Mouse (Mus musculus) lung, postnatal 0 days (tissue): ENCODE measurements around the gene Oaf. TPM values are rescaled to one million over a fixed set of nuclear protein-coding genes. Genes with fewer than 3 reads are reported as not detected.

Source experiments
- ATAC-seq: fragments of 200-750 bp; cut with Nextera tagmentation; 2 replicates; pipeline ENCODE4 v1.8.0; 2017; ENCODE audit warnings: moderate library complexity
- DNase-seq: peaks from one replicate; pipeline ENCODE4 v3.0.0-alpha.2; 2016; ENCODE audit warnings: low spot score
- H3K27ac ChIP-seq: fragments of 300-500 bp; sonication (generic); 2 replicates; pipeline ENCODE4 v1.5.1; 2014; ENCODE audit warnings: antibody characterized with exemption, mild to moderate bottlenecking, low read length, mixed read lengths
- H3K27me3 ChIP-seq: fragments of 300-500 bp; sonication (generic); replicated peaks from 2 replicates; pipeline ENCODE4 v1.6.1; 2014; ENCODE audit warnings: low read length, mixed read lengths; ENCODE audit not compliant: insufficient read depth
- H3K36me3 ChIP-seq: fragments of 300-500 bp; sonication (generic); 2 replicates; pipeline ENCODE4 v1.6.1; 2014; ENCODE audit warnings: low read length, mixed read lengths; ENCODE audit not compliant: insufficient read depth
- H3K4me1 ChIP-seq: fragments of 300-500 bp; sonication (generic); 2 replicates; pipeline ENCODE4 v1.6.1; 2014; ENCODE audit warnings: antibody characterized with exemption, low read depth, low read length, mixed read lengths; ENCODE audit not compliant: insufficient read depth
- H3K4me2 ChIP-seq: fragments of 300-500 bp; sonication (generic); replicated peaks from 2 replicates; pipeline ENCODE4 v1.6.1; 2014; ENCODE audit warnings: low read depth, mild to moderate bottlenecking, low read length, moderate library complexity, mixed read lengths
- H3K4me3 ChIP-seq: fragments of 300-500 bp; sonication (generic); 2 replicates; pipeline ENCODE4 v1.5.1; 2014; ENCODE audit warnings: low read depth, low read length
- H3K9ac ChIP-seq: fragments of 300-500 bp; sonication (generic); replicated peaks from 2 replicates; pipeline ENCODE4 v1.6.1; 2014; ENCODE audit warnings: low read depth, mild to moderate bottlenecking
- H3K9me3 ChIP-seq: fragments of 300-500 bp; sonication (generic); 2 replicates; pipeline ENCODE4 v1.6.1; 2016; ENCODE audit warnings: low read length, mixed read lengths
- CTCF ChIP-seq: IDR thresholded peaks from 2 replicates; pipeline ENCODE4 v1.5.1; 2016; ENCODE audit warnings: antibody characterized with exemption, mild to moderate bottlenecking
- EP300 ChIP-seq: IDR thresholded peaks from 2 replicates; pipeline ENCODE4 v1.6.1; 2016; ENCODE audit warnings: antibody characterized with exemption, mild to moderate bottlenecking, control low read depth
- WGBS: fragments of 180-500 bp; shearing (Covaris S2); extraction: QIAGEN DNeasy Blood & Tissue Kit; methylation state at CpG from one replicate; pipeline ENCODE4 v1.1.7; 2014; 5-methylcytosine and 5-hydroxymethylcytosine counted together
- polyA plus RNA-seq: library from polyadenylated mRNA; unstranded; fragments of >200 nt; fragmentation: Nextera tagmentation; extraction: Ambion mirVana; gene quantifications from 2 replicates; pipeline ENCODE4 v1.2.1, GENCODE M21; 2015

Gene Oaf
- 14.8 and 19.6 TPM in 2 replicates for polyA plus RNA-seq

- ATAC-seq: peak; percentile 94
- H3K4me3 ChIP-seq: peak within 1 kb of the TSS; percentile 71
- WGBS: 3% methylated on average over 43 of the region's 44 CpGs
- TF ChIP-seq EP300 (0 out of 2 replicates have a peak, but pooled peaks have one; percentile 14), CTCF (no peak)
- H3K9me3 ChIP-seq: no peaks in the 10 kb centered on the region
- no peaks in the 10 kb centered on the region for H3K36me3 ChIP-seq
- no peaks in the 10 kb centered on the region for H3K4me1 ChIP-seq
- H3K9ac ChIP-seq: no peak within 1 kb of the TSS; the same call in 1 of the 2 replicates
- DNase-seq: peak; percentile 88
- no peaks in the 10 kb centered on the region for H3K27me3 ChIP-seq
- H3K27ac ChIP-seq: peak within 1 kb of the TSS; percentile 16; the same call in 1 of the 2 replicates
- peak within 1 kb of the TSS; percentile 91 for H3K4me2 ChIP-seq
Measured at GRCm38 (mm10) chr9:43239712-43240593, at the start of gene Oaf. TSS of gene Oaf (minus strand) at chr9:43239911.

- Histone ChIP-seq H3K4me1 (no peaks in the 10 kb centered on the region), H3K4me3 (no peak overlapping the region), H3K9ac (no peak overlapping the region), H3K4me2 (no peak overlapping the region), H3K27ac (no peak overlapping the region), H3K9me3 (no peaks in the 10 kb centered on the region), H3K36me3 (no peaks in the 10 kb centered on the region), H3K27me3 (no peaks in the 10 kb centered on the region)
- 3% methylated on average over 20 of the region's 20 CpGs for WGBS
- peak; percentile 52 for DNase-seq
- no peak for TF ChIP-seq EP300
- peak; percentile 89 for TF ChIP-seq CTCF
- no peak; the same call in 1 of the 2 replicates for ATAC-seq
Measured at GRCm38 (mm10) chr9:43286870-43287269, 47.2 kb upstream of the Oaf start.

GRCm38 (mm10) chr9:43285281-43285680, 45.6 kb upstream of the Oaf start:
- Histone ChIP-seq H3K4me2 (no peak overlapping the region), H3K4me1 (no peaks in the 10 kb centered on the region), H3K36me3 (no peaks in the 10 kb centered on the region), H3K9me3 (no peaks in the 10 kb centered on the region), H3K4me3 (no peak overlapping the region), H3K9ac (no peak overlapping the region), H3K27me3 (0 out of 2 replicates have a peak, but pooled peaks cover 3% of the 10 kb centered on the region), H3K27ac (no peak overlapping the region)
- no peak for DNase-seq
- no peak for ATAC-seq
- WGBS: 83% methylated on average over 4 of the region's 4 CpGs
- TF ChIP-seq EP300 (no peak), CTCF (no peak)

- WGBS: 10% methylated on average over 6 of the region's 6 CpGs
Measured at GRCm38 (mm10) chr9:43284284-43284683, 44.6 kb upstream of the Oaf start.

GRCm38 (mm10) chr9:43273735-43274134, 34.0 kb upstream of the Oaf start:
- Histone ChIP-seq H3K27ac (no peak overlapping the region), H3K4me1 (no peaks in the 10 kb centered on the region), H3K4me2 (no peak overlapping the region), H3K4me3 (no peak overlapping the region), H3K27me3 (0 out of 2 replicates have a peak, but pooled peaks cover 3% of the 10 kb centered on the region), H3K9ac (no peak overlapping the region), H3K9me3 (no peaks in the 10 kb centered on the region), H3K36me3 (no peaks in the 10 kb centered on the region)
- no peak for TF ChIP-seq EP300
- no peak for TF ChIP-seq CTCF
- DNase-seq (no peak), ATAC-seq (no peak)
- WGBS: 60% methylated on average over 9 of the region's 9 CpGs

More at GRCm38 (mm10) chr9:43284284-43284683, 44.6 kb upstream of the Oaf start:
- H3K9ac ChIP-seq: no peak overlapping the region
- H3K4me2 ChIP-seq: no peak overlapping the region
- TF ChIP-seq CTCF (peak; percentile 98), EP300 (no peak)
- H3K4me3 ChIP-seq: no peak overlapping the region
- H3K27me3 ChIP-seq: 0 out of 2 replicates have a peak, but pooled peaks cover 3% of the 10 kb centered on the region
- H3K4me1 ChIP-seq: no peaks in the 10 kb centered on the region
- no peaks in the 10 kb centered on the region for H3K9me3 ChIP-seq
- H3K36me3 ChIP-seq: no peaks in the 10 kb centered on the region
- H3K27ac ChIP-seq: no peak overlapping the region
- peak; percentile 90 for DNase-seq
- peak; percentile 87 for ATAC-seq

GRCm38 (mm10) chr9:43271761-43272518, 32.2 kb upstream of the Oaf start:
- H3K9me3 ChIP-seq: no peaks in the 10 kb centered on the region
- no peak overlapping the region for H3K9ac ChIP-seq
- 0 out of 2 replicates have a peak, but pooled peaks cover 3% of the 10 kb centered on the region for H3K27me3 ChIP-seq
- DNase-seq (no peak), ATAC-seq (no peak)
- H3K4me1 ChIP-seq: no peaks in the 10 kb centered on the region
- H3K4me2 ChIP-seq: no peak overlapping the region
- H3K4me3 ChIP-seq: no peak overlapping the region
- no peaks in the 10 kb centered on the region for H3K36me3 ChIP-seq
- TF ChIP-seq CTCF: no peak
- TF ChIP-seq EP300: no peak
- WGBS: 74% methylated on average over 14 of the region's 14 CpGs
- H3K27ac ChIP-seq: no peak overlapping the region
